Mouse (Mus musculus): ENCODE measurements around the gene 5330417C22Rik.
A peak's percentile ranks its signal among the peaks of the same experiment; 100 is the strongest.

The 5330417C22Rik gene

GRCm38 (mm10) chr3:108413634-108414360, 122.5 kb downstream of the 5330417C22Rik start:
- ATAC-seq (ENCODE audit: low TSS enrichment) = no peak

GRCm38 (mm10) chr3:108411754-108412121, 124.6 kb downstream of the 5330417C22Rik start:
- ATAC-seq (ENCODE audit: low TSS enrichment) = 0 out of 2 replicates have a peak, but pooled peaks have one; percentile 7

- no peak for ATAC-seq (ENCODE audit: low TSS enrichment)
Measured at GRCm38 (mm10) chr3:108411026-108411753, 125.1 kb downstream of the 5330417C22Rik start.

GRCm38 (mm10) chr3:108410359-108410714, 126.0 kb downstream of the 5330417C22Rik start:
- no peak for ATAC-seq (ENCODE audit: low TSS enrichment)

- no peak for ATAC-seq (ENCODE audit: low TSS enrichment)
Measured at GRCm38 (mm10) chr3:108409656-108410358, 126.5 kb downstream of the 5330417C22Rik start.

- no peak for ATAC-seq (ENCODE audit: low TSS enrichment)
Measured at GRCm38 (mm10) chr3:108408517-108409008, 127.8 kb downstream of the 5330417C22Rik start.

GRCm38 (mm10) chr3:108406306-108406885, 129.9 kb downstream of the 5330417C22Rik start:
- peak; percentile 14; the same call in 1 of the 2 replicates for ATAC-seq (ENCODE audit: low TSS enrichment)

Data from frontal cortex, adult (tissue).